Mouse (Mus musculus) ES-Bruce4 (cell line): ENCODE measurements around the gene Tbck.

ENCODE experiments used
- CTCF ChIP-seq: IDR thresholded peaks from one replicate; pipeline ENCODE4 v1.8.1; 2011; ENCODE audit warnings: low read depth, low read length
- EP300 ChIP-seq: IDR thresholded peaks from 2 replicates; pipeline ENCODE4 v1.6.1; 2011; ENCODE audit warnings: low read depth, low read length; ENCODE audit not compliant: insufficient read depth
- POLR2A ChIP-seq: IDR thresholded peaks from one replicate; pipeline ENCODE4 v1.8.1; 2011; ENCODE audit warnings: low read length; ENCODE audit not compliant: insufficient read depth

- TF ChIP-seq POLR2A (no peak), CTCF (no peak), EP300 (no peak)
Measured at GRCm38 (mm10) chr3:132860796-132861195, 176.9 kb downstream of the Tbck start.
